Mouse (Mus musculus) liver, postnatal 0 days (tissue): Measurements from ENCODE around the gene Spats2l. TPM values are rescaled to one million over a fixed set of nuclear protein-coding genes. Genes with fewer than 3 reads are reported as not detected.

Experiments used
- ATAC-seq: fragments of 200-750 bp; cut with Nextera tagmentation; 2 replicates; pipeline ENCODE4 v1.8.0; 2017; ENCODE audit warnings: mild to moderate bottlenecking, moderate library complexity
- DNase-seq: peaks from one replicate; pipeline ENCODE4 v3.0.0-alpha.2; 2016
- H3K27ac ChIP-seq: fragments of 300-500 bp; sonication (generic); 2 replicates; pipeline ENCODE4 v1.5.1; 2014; ENCODE audit warnings: antibody characterized with exemption, moderate library complexity, mild to moderate bottlenecking, low read depth
- H3K27me3 ChIP-seq: fragments of 300-500 bp; sonication (generic); 2 replicates; pipeline ENCODE4 v1.6.1; 2014; ENCODE audit warnings: low read length, control low read depth, mixed read lengths; ENCODE audit not compliant: insufficient read depth
- H3K36me3 ChIP-seq: fragments of 300-500 bp; sonication (generic); replicated peaks from 2 replicates; pipeline ENCODE4 v1.6.1; 2014; ENCODE audit warnings: mild to moderate bottlenecking, control low read depth, low read length, moderate library complexity, mixed read lengths; ENCODE audit not compliant: insufficient read depth
- H3K4me1 ChIP-seq: fragments of 300-500 bp; sonication (generic); 2 replicates; pipeline ENCODE4 v1.6.1; 2014; ENCODE audit warnings: antibody characterized with exemption, mild to moderate bottlenecking, control low read depth; ENCODE audit not compliant: insufficient read depth
- H3K4me2 ChIP-seq: fragments of 300-500 bp; sonication (generic); 2 replicates; pipeline ENCODE4 v1.6.1; 2014; ENCODE audit warnings: low read depth, mild to moderate bottlenecking, low read length, moderate library complexity, mixed read lengths
- H3K4me3 ChIP-seq: fragments of 300-500 bp; sonication (generic); 2 replicates; pipeline ENCODE4 v1.5.1; 2014; ENCODE audit warnings: low read depth, low read length
- H3K9ac ChIP-seq: fragments of 300-500 bp; sonication (generic); replicated peaks from 2 replicates; pipeline ENCODE4 v1.6.1; 2014; ENCODE audit warnings: mild to moderate bottlenecking, moderate library complexity
- H3K9me3 ChIP-seq: fragments of 300-500 bp; sonication (generic); 2 replicates; pipeline ENCODE4 v1.6.1; 2016; ENCODE audit warnings: mild to moderate bottlenecking, control low read depth, low read length, mixed read lengths
- CTCF ChIP-seq: sonication (generic); IDR thresholded peaks from 2 replicates; pipeline ENCODE4 v1.5.1; 2016; ENCODE audit warnings: antibody characterized with exemption, low read depth
- EP300 ChIP-seq: IDR thresholded peaks from 2 replicates; pipeline ENCODE4 v1.6.1; 2016; ENCODE audit warnings: antibody characterized with exemption, low read depth, mild to moderate bottlenecking
- WGBS: fragments of 180-500 bp; shearing (Covaris S2); extraction: QIAGEN DNeasy Blood & Tissue Kit; methylation state at CpG from one replicate; pipeline ENCODE4 v1.1.7; 2014; ENCODE audit not compliant: insufficient replicate concordance; 5-methylcytosine and 5-hydroxymethylcytosine counted together
- polyA plus RNA-seq: library from polyadenylated mRNA; unstranded; fragments of >200 nt; fragmentation: Nextera tagmentation; extraction: Ambion mirVana; gene quantifications from 2 replicates; pipeline ENCODE4 v1.2.1, GENCODE M21; 2015

The Spats2l gene
- polyA plus RNA-seq, 1 experiment from 2014 or later = 10.2 TPM

DNA sequence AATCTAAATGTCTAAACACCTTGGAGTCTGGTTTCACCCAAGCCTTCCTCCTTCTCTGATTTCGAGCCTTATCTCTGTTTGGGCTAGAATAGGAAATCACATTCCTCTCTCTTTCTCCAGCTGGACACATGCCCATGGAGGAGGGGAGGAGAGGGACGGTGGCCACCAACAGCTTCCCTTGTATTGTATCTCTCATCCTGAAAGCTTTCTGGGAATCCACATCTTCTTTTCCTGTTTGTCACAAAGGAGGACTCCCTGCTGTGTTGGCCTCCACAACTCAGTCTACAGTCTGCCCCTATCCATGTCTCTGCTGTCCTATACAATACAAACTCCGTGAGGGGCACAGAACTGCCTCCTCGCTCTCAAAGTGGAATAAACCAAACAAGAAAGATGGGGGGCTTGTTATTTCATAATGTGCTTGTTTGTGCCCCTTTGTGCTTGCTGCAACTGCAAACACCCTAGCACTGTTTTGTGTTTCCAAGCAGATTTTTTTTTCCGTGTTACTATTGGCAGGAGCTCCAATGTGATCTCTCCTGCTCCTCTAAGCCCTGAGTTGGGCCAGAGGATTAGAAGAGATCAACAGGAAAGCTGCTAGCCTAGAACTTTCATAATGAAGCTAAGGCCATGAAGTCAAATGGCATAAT is 116.4 kb downstream of the Spats2l start:
- no peak overlapping the region for H3K9ac ChIP-seq
- DNase-seq = no peak
- 53% methylated on average over 5 of the region's 5 CpGs for WGBS
- H3K27me3 ChIP-seq = no peaks in the 10 kb centered on the region
- H3K4me3 ChIP-seq = no peak overlapping the region
- no peaks in the 10 kb centered on the region for H3K9me3 ChIP-seq
- peak overlapping the region; percentile 40; the same call in 1 of the 2 replicates for H3K27ac ChIP-seq
- no peaks in the 10 kb centered on the region for H3K36me3 ChIP-seq
- TF ChIP-seq EP300 (no peak), CTCF (no peak)
- H3K4me2 ChIP-seq = no peak overlapping the region
- ATAC-seq = no peak
- no peaks in the 10 kb centered on the region for H3K4me1 ChIP-seq

GRCm38 (mm10) chr1:57890903-57891267 is 116.9 kb downstream of the Spats2l start:
- Histone ChIP-seq H3K4me2 (no peak overlapping the region), H3K27me3 (no peaks in the 10 kb centered on the region), H3K36me3 (no peaks in the 10 kb centered on the region), H3K27ac (peak overlapping the region; percentile 40; the same call in 1 of the 2 replicates), H3K4me3 (no peak overlapping the region), H3K9ac (no peak overlapping the region), H3K4me1 (no peaks in the 10 kb centered on the region), H3K9me3 (no peaks in the 10 kb centered on the region)
- no peak for ATAC-seq
- TF ChIP-seq EP300 = no peak
- TF ChIP-seq CTCF = no peak
- 77% methylated on average over 8 of the region's 8 CpGs for WGBS
- no peak for DNase-seq

DNA sequence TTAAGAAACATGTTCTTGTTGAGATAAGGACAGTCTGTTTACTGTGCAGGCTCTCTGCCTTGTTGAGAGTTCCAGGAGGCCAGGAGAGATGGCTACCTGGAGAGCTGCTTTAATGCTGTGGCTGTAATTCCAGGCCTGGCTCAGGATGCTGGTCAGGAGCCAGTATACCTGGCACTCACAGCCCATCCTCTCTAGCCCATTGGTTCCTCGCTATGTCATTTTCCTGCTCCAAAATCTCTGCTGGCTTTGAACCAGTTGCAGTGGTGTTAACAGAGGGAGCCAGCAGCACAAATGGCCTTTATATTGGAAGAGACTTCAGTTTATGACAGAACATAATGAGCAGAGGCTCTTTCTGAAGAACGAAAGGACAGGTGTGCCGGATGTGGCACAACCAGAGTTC is 127.5 kb downstream of the Spats2l start:
- DNase-seq = no peak
- TF ChIP-seq EP300 = no peak
- no peak for TF ChIP-seq CTCF
- WGBS = 76% methylated on average over 3 of the region's 3 CpGs
- no peaks in the 10 kb centered on the region for H3K9me3 ChIP-seq
- no peaks in the 10 kb centered on the region for H3K4me1 ChIP-seq
- no peak overlapping the region for H3K4me2 ChIP-seq
- no peak overlapping the region for H3K4me3 ChIP-seq
- no peaks in the 10 kb centered on the region for H3K27me3 ChIP-seq
- no peak overlapping the region for H3K27ac ChIP-seq
- no peak overlapping the region for H3K9ac ChIP-seq
- no peaks in the 10 kb centered on the region for H3K36me3 ChIP-seq
- ATAC-seq = no peak

GRCm38 (mm10) chr1:57903793-57904192 is 129.8 kb downstream of the Spats2l start:
- Histone ChIP-seq H3K27me3 (no peaks in the 10 kb centered on the region), H3K4me3 (no peak overlapping the region), H3K9ac (no peak overlapping the region), H3K27ac (no peak overlapping the region), H3K36me3 (peaks cover 2% of the 10 kb centered on the region; the same call in 1 of the 2 replicates), H3K9me3 (no peaks in the 10 kb centered on the region), H3K4me1 (no peaks in the 10 kb centered on the region), H3K4me2 (no peak overlapping the region)
- TF ChIP-seq CTCF = no peak
- TF ChIP-seq EP300 = no peak
- ATAC-seq (no peak), DNase-seq (no peak)
- 77% methylated on average over 7 of the region's 7 CpGs for WGBS

DNA sequence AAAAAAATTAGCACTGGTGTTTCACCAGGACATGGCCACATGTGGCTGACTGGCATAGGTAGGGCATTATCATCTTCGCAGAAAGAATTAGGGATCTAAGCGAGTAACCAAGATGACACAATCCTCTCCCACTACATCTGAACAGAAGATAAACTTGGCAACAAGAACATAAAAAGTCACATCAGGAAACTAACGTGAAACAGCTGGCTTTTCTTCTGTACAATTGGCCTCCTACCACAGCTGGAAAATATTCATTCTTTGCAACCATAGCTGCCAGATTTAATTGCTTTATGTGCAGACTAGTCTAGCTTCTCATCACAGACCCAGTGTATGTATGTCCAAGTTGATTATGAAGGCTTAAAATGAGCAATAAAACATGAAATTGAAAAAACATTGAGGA is 131.9 kb downstream of the Spats2l start:
- H3K4me1 ChIP-seq = no peaks in the 10 kb centered on the region
- no peak overlapping the region for H3K4me2 ChIP-seq
- peaks cover 2% of the 10 kb centered on the region; the same call in 1 of the 2 replicates for H3K36me3 ChIP-seq
- no peak overlapping the region for H3K9ac ChIP-seq
- no peak overlapping the region for H3K4me3 ChIP-seq
- no peak for ATAC-seq
- H3K9me3 ChIP-seq = no peaks in the 10 kb centered on the region
- H3K27ac ChIP-seq = no peak overlapping the region
- TF ChIP-seq EP300 (no peak), CTCF (no peak)
- no peak for DNase-seq
- 74% methylated on average over 3 of the region's 3 CpGs for WGBS
- H3K27me3 ChIP-seq = no peaks in the 10 kb centered on the region

DNA sequence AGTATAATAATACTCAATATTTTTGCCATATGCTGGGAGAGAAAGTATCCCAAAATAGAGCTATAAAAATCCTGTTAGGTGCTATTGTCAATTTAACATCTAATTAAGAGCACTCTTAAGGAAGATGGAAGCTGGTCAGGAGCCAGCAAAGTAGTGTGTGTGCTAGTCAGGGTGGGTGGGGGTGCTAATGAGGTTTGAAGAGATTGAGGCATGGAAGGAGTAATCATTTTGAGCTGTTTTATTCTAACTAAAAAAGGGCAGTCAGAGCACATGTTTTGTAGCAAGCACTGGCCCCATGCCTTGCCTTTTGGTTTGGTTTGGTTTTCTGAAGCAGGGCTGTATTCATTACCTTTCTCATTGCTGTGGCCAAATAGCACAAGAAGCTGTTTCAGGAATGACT is 132.3 kb downstream of the Spats2l start:
- no peak for ATAC-seq
- H3K4me1 ChIP-seq = no peaks in the 10 kb centered on the region
- no peaks in the 10 kb centered on the region for H3K27me3 ChIP-seq
- no peak overlapping the region for H3K9ac ChIP-seq
- H3K27ac ChIP-seq = no peak overlapping the region
- H3K4me2 ChIP-seq = no peak overlapping the region
- no peak for DNase-seq
- TF ChIP-seq EP300 (no peak), CTCF (no peak)
- H3K4me3 ChIP-seq = no peak overlapping the region
- peaks cover 2% of the 10 kb centered on the region; the same call in 1 of the 2 replicates for H3K36me3 ChIP-seq
- no peaks in the 10 kb centered on the region for H3K9me3 ChIP-seq

DNA sequence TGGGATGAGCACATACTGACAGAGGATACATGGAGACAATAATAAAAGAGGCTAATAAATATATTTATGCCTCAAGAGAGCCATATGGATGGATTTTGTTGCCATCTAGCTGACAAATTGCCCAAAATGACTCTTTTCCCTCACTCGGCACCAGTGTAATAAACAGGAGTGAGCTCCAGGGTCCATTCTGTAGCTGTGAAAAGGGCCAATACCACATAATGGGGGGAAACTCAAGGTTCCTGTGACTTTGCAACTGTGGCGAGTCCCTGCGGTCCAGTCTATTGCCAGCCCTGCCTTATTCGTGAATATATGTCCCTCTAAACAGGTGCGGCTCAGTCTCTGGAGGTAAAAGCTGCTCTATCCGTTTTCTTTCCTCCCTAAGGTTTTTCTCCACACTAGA is 137.6 kb downstream of the Spats2l start:
- Histone ChIP-seq H3K4me3 (no peak overlapping the region), H3K9me3 (no peaks in the 10 kb centered on the region), H3K36me3 (peaks cover 2% of the 10 kb centered on the region; the same call in 1 of the 2 replicates), H3K4me1 (no peaks in the 10 kb centered on the region), H3K27ac (no peak overlapping the region), H3K9ac (no peak overlapping the region), H3K4me2 (no peak overlapping the region), H3K27me3 (no peaks in the 10 kb centered on the region)
- TF ChIP-seq EP300 = no peak
- no peak for TF ChIP-seq CTCF
- WGBS = 81% methylated on average over 6 of the region's 6 CpGs
- DNase-seq (no peak), ATAC-seq (no peak)
